Mouse (Mus musculus): ENCODE results near the gene Ppp1r16b. TPM values are rescaled to one million over a fixed set of nuclear protein-coding genes. Genes with fewer than 3 reads are reported as not detected.
A peak's percentile ranks its signal among the peaks of the same experiment; 100 is the strongest.

The Ppp1r16b gene
- polyA plus RNA-seq (2011; ENCODE audit: insufficient read depth, insufficient read length, low replicate concordance, missing spikeins) = 3.8 and 5.3 TPM in 2 replicates

- TF ChIP-seq CTCF (IDR thresholded peaks at IDR 0.05; ENCODE audit: control insufficient read depth, insufficient read depth, low read length) = no peak
- TF ChIP-seq POLR2A (IDR thresholded peaks at IDR 0.05; ENCODE audit: borderline replicate concordance, control insufficient read depth, low read depth, low read length) = no peak
- Histone ChIP-seq H3K27ac (ENCODE audit: control insufficient read depth, insufficient read depth, low read depth, low read length, poor library complexity) (no peak within 1 kb of the TSS), H3K4me1 (ENCODE audit: control insufficient read depth, insufficient read depth, low read length) (peaks cover 1% of the 10 kb centered on the region; the same call in 1 of the 2 replicates), H3K4me3 (replicated peaks; ENCODE audit: control insufficient read depth, low read depth, low read length) (no peak within 1 kb of the TSS)
- 66% methylated on average over 4 of the region's 4 CpGs for WGBS
Measured at GRCm38 (mm10) chr2:158665098-158665497, at the start of gene Ppp1r16b. Ppp1r16b (plus strand) TSS chr2:158665398.

GRCm38 (mm10) chr2:158615702-158616101, 49.5 kb upstream of the Ppp1r16b start:
- TF ChIP-seq POLR2A (IDR thresholded peaks at IDR 0.05; ENCODE audit: borderline replicate concordance, control insufficient read depth, low read depth, low read length) (no peak), CTCF (IDR thresholded peaks at IDR 0.05; ENCODE audit: control insufficient read depth, insufficient read depth, low read length) (no peak)
- WGBS = 8% methylated on average over 13 of the region's 13 CpGs
- Histone ChIP-seq H3K4me1 (ENCODE audit: control insufficient read depth, insufficient read depth, low read length) (peaks cover 4% of the 10 kb centered on the region), H3K4me3 (replicated peaks; ENCODE audit: control insufficient read depth, low read depth, low read length) (no peak overlapping the region), H3K27ac (ENCODE audit: control insufficient read depth, insufficient read depth, low read depth, low read length, poor library complexity) (no peak overlapping the region)

- 4% methylated on average over 12 of the region's 12 CpGs for WGBS
- Histone ChIP-seq H3K4me1 (ENCODE audit: control insufficient read depth, insufficient read depth, low read length) (peaks cover 4% of the 10 kb centered on the region), H3K27ac (ENCODE audit: control insufficient read depth, insufficient read depth, low read depth, low read length, poor library complexity) (no peak overlapping the region), H3K4me3 (replicated peaks; ENCODE audit: control insufficient read depth, low read depth, low read length) (no peak overlapping the region)
- no peak for TF ChIP-seq POLR2A (IDR thresholded peaks at IDR 0.05; ENCODE audit: borderline replicate concordance, control insufficient read depth, low read depth, low read length)
- no peak for TF ChIP-seq CTCF (IDR thresholded peaks at IDR 0.05; ENCODE audit: control insufficient read depth, insufficient read depth, low read length)
Measured at GRCm38 (mm10) chr2:158616296-158616695, 48.9 kb upstream of the Ppp1r16b start.

GRCm38 (mm10) chr2:158616790-158617189, 48.4 kb upstream of the Ppp1r16b start:
- 18% methylated on average over 11 of the region's 11 CpGs for WGBS

GRCm38 (mm10) chr2:158624718-158625222, 40.4 kb upstream of the Ppp1r16b start, which contains the start of gene Actr5:
Actr5 (plus strand) TSS chr2:158624888.
- TF ChIP-seq POLR2A (IDR thresholded peaks at IDR 0.05; ENCODE audit: borderline replicate concordance, control insufficient read depth, low read depth, low read length) = peak; percentile 73; the same call in 1 of the 2 replicates
- 0 out of 2 replicates have a peak, but pooled peaks have one; percentile 6 for TF ChIP-seq CTCF (IDR thresholded peaks at IDR 0.05; ENCODE audit: control insufficient read depth, insufficient read depth, low read length)
- H3K27ac ChIP-seq (ENCODE audit: control insufficient read depth, insufficient read depth, low read depth, low read length, poor library complexity) = peak within 1 kb of the TSS; percentile 88
- no peaks in the 10 kb centered on the region for H3K4me1 ChIP-seq (ENCODE audit: control insufficient read depth, insufficient read depth, low read length)
- H3K4me3 ChIP-seq (replicated peaks; ENCODE audit: control insufficient read depth, low read depth, low read length) = peak within 1 kb of the TSS; percentile 96
- WGBS = under 1% methylated on average over 39 of the region's 39 CpGs

More at GRCm38 (mm10) chr2:158616790-158617189, 48.4 kb upstream of the Ppp1r16b start:
- peaks cover 4% of the 10 kb centered on the region for H3K4me1 ChIP-seq (ENCODE audit: control insufficient read depth, insufficient read depth, low read length)
- no peak overlapping the region for H3K27ac ChIP-seq (ENCODE audit: control insufficient read depth, insufficient read depth, low read depth, low read length, poor library complexity)
- TF ChIP-seq CTCF (IDR thresholded peaks at IDR 0.05; ENCODE audit: control insufficient read depth, insufficient read depth, low read length) = no peak
- TF ChIP-seq POLR2A (IDR thresholded peaks at IDR 0.05; ENCODE audit: borderline replicate concordance, control insufficient read depth, low read depth, low read length) = no peak
- no peak overlapping the region for H3K4me3 ChIP-seq (replicated peaks; ENCODE audit: control insufficient read depth, low read depth, low read length)

GRCm38 (mm10) chr2:158625231-158625630, 40.0 kb upstream of the Ppp1r16b start:
- TF ChIP-seq POLR2A (IDR thresholded peaks at IDR 0.05; ENCODE audit: borderline replicate concordance, control insufficient read depth, low read depth, low read length) (no peak; the same call in 1 of the 2 replicates), CTCF (IDR thresholded peaks at IDR 0.05; ENCODE audit: control insufficient read depth, insufficient read depth, low read length) (no peak)
- Histone ChIP-seq H3K4me3 (replicated peaks; ENCODE audit: control insufficient read depth, low read depth, low read length) (peak overlapping the region; percentile 96), H3K27ac (ENCODE audit: control insufficient read depth, insufficient read depth, low read depth, low read length, poor library complexity) (peak overlapping the region; percentile 88), H3K4me1 (ENCODE audit: control insufficient read depth, insufficient read depth, low read length) (no peaks in the 10 kb centered on the region)
- under 1% methylated on average over 44 of the region's 44 CpGs for WGBS

- no peak overlapping the region for H3K27ac ChIP-seq (ENCODE audit: control insufficient read depth, insufficient read depth, low read depth, low read length, poor library complexity)
- no peaks in the 10 kb centered on the region for H3K4me1 ChIP-seq (ENCODE audit: control insufficient read depth, insufficient read depth, low read length)
- TF ChIP-seq POLR2A (IDR thresholded peaks at IDR 0.05; ENCODE audit: borderline replicate concordance, control insufficient read depth, low read depth, low read length) (no peak), CTCF (IDR thresholded peaks at IDR 0.05; ENCODE audit: control insufficient read depth, insufficient read depth, low read length) (no peak)
- 25% methylated on average over 8 of the region's 8 CpGs for WGBS
- peak overlapping the region; percentile 96 for H3K4me3 ChIP-seq (replicated peaks; ENCODE audit: control insufficient read depth, low read depth, low read length)
Measured at GRCm38 (mm10) chr2:158625697-158626096, 39.5 kb upstream of the Ppp1r16b start.

- no peaks in the 10 kb centered on the region for H3K4me1 ChIP-seq (ENCODE audit: control insufficient read depth, insufficient read depth, low read length)
- H3K27ac ChIP-seq (ENCODE audit: control insufficient read depth, insufficient read depth, low read depth, low read length, poor library complexity) = no peak overlapping the region
- H3K4me3 ChIP-seq (replicated peaks; ENCODE audit: control insufficient read depth, low read depth, low read length) = no peak overlapping the region
- WGBS = 91% methylated on average over 3 of the region's 3 CpGs
- TF ChIP-seq CTCF (IDR thresholded peaks at IDR 0.05; ENCODE audit: control insufficient read depth, insufficient read depth, low read length) (no peak), POLR2A (IDR thresholded peaks at IDR 0.05; ENCODE audit: borderline replicate concordance, control insufficient read depth, low read depth, low read length) (no peak)
Measured at GRCm38 (mm10) chr2:158628858-158629257, 36.3 kb upstream of the Ppp1r16b start.
